Mouse (Mus musculus) hindbrain, embryonic 15.5 days (tissue): ENCODE results near the gene Tmppe. TPM values are rescaled to one million over a fixed set of nuclear protein-coding genes. Genes with fewer than 3 reads are reported as not detected.

Experiments
- ATAC-seq: fragments of 200-750 bp; cut with Nextera tagmentation; 2 replicates; pipeline ENCODE4 v1.8.0; 2017; ENCODE audit warnings: low read depth, moderate number of reproducible peaks, moderate TSS enrichment; ENCODE audit not compliant: low FRiP score
- H3K27ac ChIP-seq: fragments of 300-500 bp; sonication (generic); replicated peaks from 2 replicates; pipeline ENCODE4 v1.5.1; 2015; ENCODE audit warnings: mild to moderate bottlenecking, inconsistent platforms
- H3K27me3 ChIP-seq: fragments of 300-500 bp; sonication (generic); 2 replicates; pipeline ENCODE4 v1.6.1; 2015; ENCODE audit warnings: control low read depth, inconsistent platforms
- H3K36me3 ChIP-seq: fragments of 300-500 bp; sonication (generic); 2 replicates; pipeline ENCODE4 v1.6.1; 2015; ENCODE audit warnings: control low read depth, inconsistent platforms
- H3K4me1 ChIP-seq: fragments of 300-500 bp; sonication (generic); replicated peaks from 2 replicates; pipeline ENCODE4 v1.6.1; 2015; ENCODE audit warnings: control low read depth, inconsistent platforms
- H3K4me2 ChIP-seq: fragments of 300-500 bp; sonication (generic); 2 replicates; pipeline ENCODE4 v1.6.1; 2015; ENCODE audit warnings: moderate library complexity, mild to moderate bottlenecking, inconsistent platforms
- H3K4me3 ChIP-seq: fragments of 300-500 bp; sonication (generic); 2 replicates; pipeline ENCODE4 v1.5.1; 2015; ENCODE audit warnings: mild to moderate bottlenecking, inconsistent platforms
- H3K9ac ChIP-seq: fragments of 300-500 bp; sonication (generic); 2 replicates; pipeline ENCODE4 v1.6.1; 2015; ENCODE audit warnings: inconsistent platforms
- H3K9me3 ChIP-seq: fragments of 300-500 bp; sonication (generic); 2 replicates; pipeline ENCODE4 v1.6.1; 2016; ENCODE audit warnings: control low read depth, inconsistent platforms
- WGBS: fragments of 180-500 bp; shearing (Covaris S2); methylation state at CpG from one replicate; pipeline ENCODE4 v1.1.7; 2015; 5-methylcytosine and 5-hydroxymethylcytosine counted together
- polyA plus RNA-seq: library from polyadenylated mRNA; unstranded; fragments of >200 nt; fragmentation: Nextera tagmentation; extraction: Ambion mirVana; gene quantifications from 2 replicates; pipeline ENCODE4 v1.2.1, GENCODE M21; 2015

Tmppe gene
- polyA plus RNA-seq, 1 experiment from 2014 or later = 10.1 TPM

GRCm38 (mm10) chr9:114449120-114449754 is 48.3 kb downstream of the Tmppe start:
- Histone ChIP-seq H3K4me2 (no peak overlapping the region), H3K27me3 (no peaks in the 10 kb centered on the region), H3K9ac (no peak overlapping the region), H3K36me3 (no peaks in the 10 kb centered on the region), H3K27ac (no peak overlapping the region), H3K4me1 (no peaks in the 10 kb centered on the region), H3K9me3 (no peaks in the 10 kb centered on the region), H3K4me3 (no peak overlapping the region)
- no peak for ATAC-seq
- WGBS = 91% methylated on average over 13 of the region's 13 CpGs

DNA sequence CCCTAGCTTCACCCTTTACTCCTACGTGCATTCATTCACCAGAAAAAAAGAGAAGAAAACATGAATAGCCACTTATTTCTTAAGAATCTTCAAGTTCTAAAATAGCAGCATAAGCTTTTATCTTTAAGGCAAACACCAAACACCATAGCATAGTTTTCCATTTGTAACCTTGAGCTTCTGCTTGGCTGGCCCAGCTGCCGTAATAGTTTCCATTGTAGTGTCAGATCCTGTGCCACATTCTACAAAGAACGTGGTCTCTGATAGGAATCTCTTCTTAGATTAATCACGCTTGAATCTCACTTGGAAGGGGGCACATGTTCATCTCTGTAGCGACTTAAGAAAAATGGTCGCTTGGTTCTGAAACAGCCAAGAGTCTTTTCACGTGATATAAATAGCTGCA is 50.7 kb downstream of the Tmppe start:
- WGBS = 83% methylated on average over 7 of the region's 7 CpGs
- Histone ChIP-seq H3K4me1 (no peaks in the 10 kb centered on the region), H3K9me3 (no peaks in the 10 kb centered on the region), H3K4me2 (no peak overlapping the region), H3K4me3 (no peak overlapping the region), H3K27ac (no peak overlapping the region), H3K9ac (no peak overlapping the region), H3K36me3 (0 out of 2 replicates have a peak, but pooled peaks cover 3% of the 10 kb centered on the region), H3K27me3 (no peaks in the 10 kb centered on the region)
- ATAC-seq = no peak

DNA sequence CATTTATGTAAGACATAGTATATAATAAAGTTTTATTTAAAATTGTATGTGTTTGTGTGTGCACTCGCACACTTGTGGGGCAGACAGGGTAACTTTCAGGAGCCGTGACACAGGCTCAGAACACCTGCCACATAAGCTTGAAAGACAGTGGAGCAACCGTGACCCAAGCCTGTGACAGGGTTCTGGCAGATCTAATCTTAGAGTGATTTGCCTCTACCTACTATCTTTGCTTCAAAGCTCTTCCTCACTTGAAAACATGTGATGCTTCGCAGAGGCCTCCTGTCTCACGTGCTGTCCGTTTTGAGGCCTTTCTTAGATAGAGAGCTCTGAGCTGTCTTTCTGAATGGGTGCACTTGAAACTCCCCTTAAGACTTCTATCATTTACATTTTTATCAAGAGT is 51.5 kb downstream of the Tmppe start:
- Histone ChIP-seq H3K9me3 (no peaks in the 10 kb centered on the region), H3K4me2 (no peak overlapping the region), H3K4me1 (no peaks in the 10 kb centered on the region), H3K9ac (no peak overlapping the region), H3K27ac (no peak overlapping the region), H3K27me3 (no peaks in the 10 kb centered on the region), H3K36me3 (0 out of 2 replicates have a peak, but pooled peaks cover 5% of the 10 kb centered on the region), H3K4me3 (no peak overlapping the region)
- ATAC-seq = no peak
- 91% methylated on average over 6 of the region's 6 CpGs for WGBS

GRCm38 (mm10) chr9:114455420-114455819 is 54.5 kb downstream of the Tmppe start:
- no peaks in the 10 kb centered on the region for H3K4me1 ChIP-seq
- H3K9me3 ChIP-seq = no peaks in the 10 kb centered on the region
- 85% methylated on average over 2 of the region's 2 CpGs for WGBS
- H3K27me3 ChIP-seq = no peaks in the 10 kb centered on the region
- ATAC-seq = no peak
- no peak overlapping the region for H3K9ac ChIP-seq
- no peak overlapping the region for H3K27ac ChIP-seq
- no peak overlapping the region for H3K4me2 ChIP-seq
- H3K36me3 ChIP-seq = 0 out of 2 replicates have a peak, but pooled peaks cover 8% of the 10 kb centered on the region
- H3K4me3 ChIP-seq = no peak overlapping the region

Other genes starting within 250 kb of the Tmppe start
- gene Bcl2a1c, start 71.0 kb upstream of the Tmppe start, polyA plus RNA-seq = not detected in 2 replicates
- gene Crtap, start 10.4 kb upstream of the Tmppe start, polyA plus RNA-seq = 31.3 and 32.0 TPM in 2 replicates
- gene Glb1, start within 50 bp of the Tmppe start, polyA plus RNA-seq = 31.7 and 32.2 TPM in 2 replicates
- not detected in 2 replicates for gene Ccr4, start 103.8 kb downstream of the Tmppe start, polyA plus RNA-seq
- not detected in 2 replicates for gene C130032M10Rik, start 114.6 kb downstream of the Tmppe start, polyA plus RNA-seq
- 0.26 and 0.32 TPM in 2 replicates for gene Trim71, start 163.3 kb downstream of the Tmppe start, polyA plus RNA-seq
- 50.2 and 53.2 TPM in 2 replicates for gene Cnot10, start 239.1 kb downstream of the Tmppe start, polyA plus RNA-seq